Mouse (Mus musculus) right cerebral cortex, postnatal 36 days (tissue): Measurements from ENCODE around the gene Tradd.
"Not testable (repeated sequence)": the region's sequence is repeated elsewhere in the genome, so short reads cannot be mapped to it uniquely, and the experiment has no call there.

Experiments used
- DNase-seq, 2 experiments: peaks; one replicate each; pipeline ENCODE4 v3.0.0; 2022; ENCODE audit warnings: low spot score in 2 of 2, mixed read lengths in 1 of 2

Tradd gene

DNA sequence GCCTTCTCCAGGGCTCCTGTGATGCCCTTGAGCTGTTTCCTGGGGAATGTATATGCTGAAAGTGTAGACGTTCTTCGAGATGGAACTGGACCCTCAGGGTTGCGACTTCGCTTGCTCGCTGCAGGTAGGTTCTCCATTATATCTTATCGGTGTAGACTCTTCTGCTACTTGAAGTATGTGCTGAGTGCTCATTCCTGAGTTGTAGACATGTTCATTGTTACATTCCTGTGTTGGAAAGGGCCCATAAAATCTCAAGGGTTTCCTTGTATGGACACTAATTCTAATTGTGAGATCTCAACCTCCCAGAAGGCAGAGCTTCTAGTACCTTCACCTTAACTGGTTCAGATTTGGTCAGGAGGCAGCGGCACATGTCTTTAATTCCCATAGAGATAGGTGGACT is 23.4 kb downstream of the Tradd start:
- DNase-seq, result no peak

- no peak for DNase-seq
Observed at GRCm38 (mm10) chr8:105237442-105238142, 26.8 kb downstream of the Tradd start.

DNA sequence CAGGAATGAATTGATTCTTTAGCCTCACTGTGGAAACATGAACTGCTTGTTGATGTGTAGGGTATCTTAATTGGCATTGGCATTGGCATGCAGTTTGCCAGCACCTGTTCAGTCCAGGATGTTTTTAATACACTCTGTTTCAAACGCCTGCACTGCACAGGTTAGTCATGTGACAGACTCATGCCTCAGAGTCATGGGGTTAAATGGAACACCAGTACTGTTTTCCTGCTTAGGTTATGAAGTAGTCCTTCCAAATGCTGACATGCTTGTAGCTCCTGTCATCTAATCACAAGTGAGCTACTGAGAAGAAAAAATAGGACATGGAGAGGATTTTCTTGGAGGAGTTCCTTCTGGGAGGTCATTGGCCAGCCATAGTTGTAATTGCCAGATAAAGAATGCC is 29.2 kb downstream of the Tradd start:
- DNase-seq, result no peak

DNA sequence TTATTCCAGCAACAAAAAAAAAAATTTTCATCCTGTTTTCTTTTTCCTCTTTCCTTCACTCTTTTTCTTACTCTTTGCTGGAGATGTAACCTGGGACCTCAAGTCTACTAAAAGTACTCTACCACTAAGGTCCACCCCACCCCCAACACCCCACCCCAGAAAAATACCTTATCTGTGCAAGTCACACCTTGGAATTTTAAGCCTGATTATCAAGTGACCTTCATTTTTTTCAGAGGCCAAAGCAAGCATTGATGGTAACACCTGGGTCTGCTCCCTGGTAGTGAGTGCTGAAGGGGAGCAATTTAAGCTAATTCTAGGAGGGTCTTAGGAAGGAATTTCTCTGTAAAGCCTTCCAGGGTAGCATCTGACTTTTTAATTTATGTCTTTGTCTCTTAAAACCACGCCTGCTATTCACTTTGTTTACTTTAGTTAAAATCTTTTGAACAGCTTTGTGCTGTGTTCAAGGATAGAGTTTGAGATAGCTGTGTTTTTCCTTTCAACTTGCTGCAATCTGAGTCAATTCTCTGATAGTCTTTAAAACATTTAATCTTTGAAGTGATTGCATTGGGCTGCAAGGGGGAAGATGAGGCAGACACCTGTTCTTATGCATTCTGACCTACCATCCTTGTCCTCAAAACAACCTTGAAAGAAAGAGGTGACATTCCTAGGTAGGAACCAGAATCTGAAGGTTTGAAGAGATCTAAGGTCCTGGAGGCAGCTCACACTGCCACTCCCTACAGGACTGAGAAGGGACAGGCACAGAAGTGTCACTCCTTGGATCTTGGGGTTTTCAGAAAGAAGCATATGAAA is 31.1 kb downstream of the Tradd start:
- no peak for DNase-seq

DNA sequence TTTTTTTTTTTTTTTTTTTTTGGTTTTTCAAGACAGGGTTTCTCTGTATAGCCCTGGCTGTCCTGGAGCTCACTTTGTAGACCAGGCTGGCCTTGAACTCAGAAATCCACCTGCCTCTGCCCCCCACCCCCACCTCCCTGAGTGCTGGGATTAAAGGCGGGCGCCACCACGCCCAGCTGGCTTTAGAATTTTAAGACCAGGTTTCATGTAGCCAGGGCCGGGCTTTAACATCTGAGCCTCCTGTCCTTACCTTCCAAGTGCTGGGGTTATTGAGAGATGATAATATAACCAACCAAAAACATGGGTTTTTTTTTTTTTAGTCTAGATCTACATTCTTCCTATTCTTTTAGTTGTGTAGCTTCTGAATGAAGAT is 32.1 kb downstream of the Tradd start:
- DNase-seq, result not testable (repeated sequence)

DNA sequence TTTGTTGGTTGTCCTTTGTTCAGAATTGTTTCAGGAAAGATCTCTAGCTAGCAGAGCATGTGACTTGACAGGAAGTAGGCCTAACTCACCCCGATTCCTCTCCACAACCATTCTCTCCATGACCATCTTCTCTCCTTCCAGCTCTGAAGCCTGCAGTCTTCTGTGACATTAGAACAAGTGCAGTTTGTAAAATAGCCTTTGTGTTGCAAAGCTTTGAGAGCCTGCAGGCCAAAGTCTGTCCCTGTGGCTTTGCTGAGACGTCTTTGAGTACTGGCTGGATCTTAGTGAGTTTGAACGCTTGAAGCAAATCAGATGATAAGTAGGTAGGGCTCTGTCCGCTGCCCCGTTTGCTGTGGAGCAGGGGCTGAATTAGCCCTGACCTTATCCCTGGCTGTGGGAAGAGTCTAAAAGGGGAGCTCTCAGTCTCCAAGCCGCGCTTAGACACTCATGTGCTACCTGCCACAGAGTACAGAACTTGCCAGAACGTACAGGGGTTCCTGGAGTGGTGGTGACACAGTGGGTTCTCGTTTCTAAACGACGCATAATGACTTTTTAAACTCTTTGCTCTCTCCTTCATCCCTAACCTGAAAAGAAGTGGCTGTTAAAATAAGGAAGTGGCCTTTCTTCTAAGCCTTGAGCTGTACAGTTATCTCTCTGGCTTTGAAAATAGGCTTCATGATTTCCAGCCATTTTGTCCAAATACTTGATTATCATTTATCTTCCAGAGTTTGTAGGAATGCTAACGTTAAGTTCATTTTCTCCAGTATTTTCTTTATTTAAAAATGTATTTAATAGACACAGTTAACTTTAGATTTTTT is 32.7 kb downstream of the Tradd start:
- no peak for DNase-seq

- no peak for DNase-seq
Observed at GRCm38 (mm10) chr8:105225917-105226316, 38.5 kb downstream of the Tradd start.

GRCm38 (mm10) chr8:105225272-105225593 is 39.2 kb downstream of the Tradd start:
- DNase-seq, result no peak

DNA sequence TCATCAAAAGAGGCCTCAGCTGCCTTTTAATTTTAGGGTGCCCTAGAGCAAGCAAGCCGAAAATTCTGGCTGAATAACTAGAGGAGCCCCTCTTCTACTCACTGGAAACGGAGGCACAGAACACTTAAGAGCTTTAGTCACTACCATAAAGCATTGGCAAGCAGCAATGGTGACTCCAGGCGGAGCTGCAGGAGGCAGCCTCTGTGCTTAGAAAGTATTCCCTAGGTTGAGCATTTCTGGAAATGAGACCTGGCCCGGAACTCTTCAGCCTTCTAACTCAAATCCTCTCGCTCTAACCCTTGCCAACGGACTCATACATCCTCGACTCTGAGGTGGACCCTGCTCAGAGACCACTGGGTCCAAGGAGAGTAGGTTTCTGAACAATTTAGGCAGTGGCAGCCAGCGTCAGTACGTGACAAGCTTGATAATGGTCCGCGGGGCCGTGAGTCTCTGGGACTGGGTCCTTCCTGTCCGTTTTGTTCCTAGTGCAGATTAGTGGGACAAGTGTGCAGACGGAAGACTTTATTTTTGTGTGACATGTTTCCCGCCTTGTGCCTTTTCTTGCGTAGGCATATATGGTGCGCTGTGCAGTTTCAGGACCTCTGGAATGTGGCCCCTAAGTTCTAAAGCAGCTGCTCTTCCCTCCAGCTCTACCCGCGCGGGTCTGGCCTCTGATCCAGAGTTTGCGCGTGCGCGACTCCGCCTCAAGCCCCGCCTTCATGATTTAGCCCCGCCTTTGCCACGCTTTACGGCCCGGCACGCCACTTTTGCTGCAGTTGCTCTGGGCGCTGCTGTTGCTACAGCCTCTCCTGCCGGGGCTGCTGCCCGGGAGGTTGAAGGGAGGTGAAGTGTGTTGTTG is 39.8 kb downstream of the Tradd start, which contains the start of gene D230025D16Rik:
Gene D230025D16Rik (plus strand): TSS at position 733 of the 859 bp plus-strand sequence.
- DNase-seq, result peak; percentile 87 to 89

- DNase-seq, result no peak
Observed at GRCm38 (mm10) chr8:105223850-105224249, 40.6 kb downstream of the Tradd start.

DNA sequence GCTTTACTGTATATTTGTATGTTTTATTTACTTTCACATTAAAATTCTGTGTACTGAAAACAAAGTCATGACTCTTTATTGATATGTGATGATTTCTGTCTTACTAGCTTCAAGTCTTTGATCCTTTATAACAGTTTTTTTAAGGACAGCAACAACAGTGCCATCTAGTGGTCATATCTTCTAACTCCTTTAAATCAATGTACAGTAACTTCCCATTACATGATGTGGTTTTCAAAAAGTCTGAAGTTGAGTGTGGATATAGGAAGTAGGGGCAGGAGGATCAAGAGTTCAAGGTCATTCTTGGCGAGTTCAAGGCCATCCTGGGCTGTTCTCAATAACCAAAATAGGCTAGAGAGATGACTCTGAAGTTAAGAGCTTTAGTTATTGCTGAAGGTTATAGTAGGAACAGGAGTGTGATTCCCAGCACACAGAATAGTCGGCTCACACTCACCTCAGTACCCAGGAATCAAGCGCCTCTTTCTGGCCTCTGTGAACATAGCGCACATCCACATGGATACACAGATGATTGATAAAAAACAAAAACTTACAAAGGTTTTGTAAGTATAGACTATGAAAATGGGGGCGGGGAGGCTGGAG is 46.4 kb downstream of the Tradd start:
- DNase-seq, result no peak

GRCm38 (mm10) chr8:105214104-105214503 is 50.3 kb downstream of the Tradd start:
- DNase-seq, result no peak

DNA sequence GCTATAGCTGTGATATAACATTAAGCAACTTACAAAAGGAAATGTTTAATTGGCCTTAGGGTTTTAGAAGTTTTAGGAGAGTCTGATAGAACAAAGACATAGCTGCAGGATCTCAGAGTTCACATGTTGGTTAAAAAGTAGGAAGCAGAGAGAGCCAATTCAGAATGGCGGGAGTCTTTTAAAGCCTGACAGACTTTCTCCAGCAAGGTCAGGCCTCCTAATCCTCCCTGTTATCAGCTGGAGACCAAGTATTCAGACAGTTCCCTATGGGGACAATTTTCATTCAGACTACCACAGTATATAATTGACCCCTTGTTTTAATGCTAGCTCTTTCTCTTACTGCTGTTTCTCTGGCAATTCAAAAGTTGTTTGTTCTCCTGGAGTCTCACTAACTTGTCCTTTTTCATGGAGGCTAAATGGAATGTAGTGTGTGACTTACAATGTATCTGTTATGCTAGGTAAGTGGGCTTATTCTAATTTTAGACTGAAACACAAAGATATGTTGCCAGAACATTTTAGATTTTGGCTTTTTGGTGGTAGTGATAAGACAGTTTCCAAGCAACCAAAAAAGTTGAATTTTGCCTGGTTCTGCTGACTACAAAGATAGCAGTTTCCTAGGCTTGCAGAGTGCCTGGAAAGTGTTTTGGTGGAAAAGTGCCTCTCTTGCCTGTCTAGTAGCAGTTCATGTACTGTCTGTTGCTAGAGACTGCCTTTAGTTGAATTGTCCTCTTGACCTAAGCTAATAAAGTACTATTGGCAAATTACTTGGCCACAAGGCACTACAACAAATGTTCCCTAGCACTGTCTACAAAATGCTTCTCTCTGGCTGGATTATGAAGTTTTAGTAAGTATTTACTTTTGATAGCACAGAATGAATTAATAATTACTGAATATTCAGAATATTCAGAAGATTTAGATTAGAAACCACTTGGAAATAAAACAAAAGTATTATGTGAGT is 55.0 kb downstream of the Tradd start:
- DNase-seq, result no peak
